Mouse (Mus musculus) hindbrain, embryonic 10.5 days (tissue): ENCODE data around the gene Ccdc6. TPM values are rescaled to one million over a fixed set of nuclear protein-coding genes. Genes with fewer than 3 reads are reported as not detected.
"Not testable (repeated sequence)": the region's sequence is repeated elsewhere in the genome, so short reads cannot be mapped to it uniquely, and the experiment has no call there.

Experiments
- DNase-seq: peaks from one replicate; pipeline ENCODE4 v3.0.0-alpha.2; 2017; ENCODE audit warnings: low spot score
- H3K27ac ChIP-seq: fragments of 300-500 bp; sonication (generic); 2 replicates; pipeline ENCODE4 v1.5.1; 2016; ENCODE audit warnings: mild to moderate bottlenecking, moderate library complexity
- H3K27me3 ChIP-seq: fragments of 300-500 bp; sonication (generic); 2 replicates; pipeline ENCODE4 v1.6.1; 2016; ENCODE audit warnings: mild to moderate bottlenecking; ENCODE audit not compliant: poor library complexity, insufficient read depth, severe bottlenecking
- H3K36me3 ChIP-seq: fragments of 300-500 bp; sonication (generic); 2 replicates; pipeline ENCODE4 v1.6.1; 2016; ENCODE audit warnings: mild to moderate bottlenecking, moderate library complexity
- H3K4me1 ChIP-seq: fragments of 300-500 bp; sonication (generic); replicated peaks from 2 replicates; pipeline ENCODE4 v1.6.1; 2016; ENCODE audit warnings: mild to moderate bottlenecking
- H3K4me3 ChIP-seq: fragments of 300-500 bp; sonication (generic); 2 replicates; pipeline ENCODE4 v1.5.1; 2016; ENCODE audit warnings: mild to moderate bottlenecking, moderate library complexity
- H3K9me3 ChIP-seq: fragments of 300-500 bp; sonication (generic); 2 replicates; pipeline ENCODE4 v1.6.1; 2016; ENCODE audit warnings: mild to moderate bottlenecking, moderate library complexity
- WGBS: fragments of 180-500 bp; shearing (Covaris S2); methylation state at CpG from one replicate; pipeline ENCODE4 v1.1.7; 2016; 5-methylcytosine and 5-hydroxymethylcytosine counted together
- polyA plus RNA-seq: library from polyadenylated mRNA; unstranded; fragments of >200 nt; fragmentation: Nextera tagmentation; extraction: Ambion mirVana; gene quantifications from 2 replicates; pipeline ENCODE4 v1.2.1, GENCODE M21; 2016

The Ccdc6 gene
- polyA plus RNA-seq, 1 experiment from 2014 or later, result 14.2 TPM

DNA sequence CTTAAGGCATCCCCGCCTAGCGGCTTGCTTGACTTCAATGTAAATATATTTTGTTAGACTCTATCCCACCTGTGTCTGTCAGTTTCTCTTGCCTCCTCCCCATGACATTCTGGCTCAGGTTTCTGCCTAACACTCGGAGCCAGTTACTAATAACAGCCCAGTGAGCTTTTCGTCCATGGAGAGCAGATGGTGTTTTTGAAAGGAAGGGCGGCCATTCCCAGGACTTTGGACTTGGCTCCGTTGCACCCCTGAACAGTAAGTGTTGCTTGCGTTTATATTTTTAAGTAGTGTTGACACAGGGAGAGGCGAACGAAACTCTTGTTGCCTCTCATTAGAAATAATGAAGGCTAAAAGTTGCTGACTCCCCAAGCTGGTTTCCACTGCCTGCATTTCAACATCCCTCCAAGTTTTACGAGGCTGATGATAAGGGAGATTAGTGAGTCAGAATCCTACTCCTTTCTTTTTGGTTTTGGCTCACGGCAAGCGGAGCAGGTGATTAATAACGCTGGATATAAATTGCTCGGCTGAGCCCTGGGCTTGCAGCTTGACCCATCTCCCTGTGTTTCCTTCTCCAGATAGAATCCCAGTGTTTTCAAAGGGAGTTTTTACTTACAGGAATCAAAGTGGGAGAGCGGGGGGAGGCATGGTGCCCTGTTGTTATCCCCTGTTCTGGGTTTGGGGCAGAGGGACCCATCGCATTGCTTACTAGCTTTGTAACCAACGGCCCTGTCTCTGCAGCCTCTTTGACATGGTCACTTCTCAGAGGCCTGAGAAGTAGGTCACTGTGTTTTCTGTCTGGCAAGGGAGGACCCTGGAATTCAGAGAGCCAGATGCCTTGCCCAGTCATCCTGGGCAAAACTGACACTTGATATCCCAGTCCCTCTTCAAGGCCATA lies 107.8 kb downstream of the Ccdc6 start, which contains the start of gene Mrln:
TSS of gene Mrln (plus strand) at position 160 of the 895 bp plus-strand sequence.
- Histone ChIP-seq H3K4me1 (peaks cover 6% of the 10 kb centered on the region), H3K27me3 (no peaks in the 10 kb centered on the region), H3K9me3 (no peaks in the 10 kb centered on the region), H3K36me3 (no peaks in the 10 kb centered on the region), H3K27ac (no peak within 1 kb of the TSS), H3K4me3 (no peak within 1 kb of the TSS)
- 77% methylated on average over 17 of the region's 17 CpGs for WGBS
- no peak for DNase-seq

GRCm38 (mm10) chr10:70211281-70211680 lies 114.4 kb downstream of the Ccdc6 start:
- 86% methylated on average over 9 of the region's 9 CpGs for WGBS
- H3K27me3 ChIP-seq, result no peaks in the 10 kb centered on the region
- H3K9me3 ChIP-seq, result no peaks in the 10 kb centered on the region
- H3K4me3 ChIP-seq, result no peak overlapping the region
- no peaks in the 10 kb centered on the region for H3K4me1 ChIP-seq
- no peaks in the 10 kb centered on the region for H3K36me3 ChIP-seq
- no peak overlapping the region for H3K27ac ChIP-seq
- DNase-seq, result no peak

DNA sequence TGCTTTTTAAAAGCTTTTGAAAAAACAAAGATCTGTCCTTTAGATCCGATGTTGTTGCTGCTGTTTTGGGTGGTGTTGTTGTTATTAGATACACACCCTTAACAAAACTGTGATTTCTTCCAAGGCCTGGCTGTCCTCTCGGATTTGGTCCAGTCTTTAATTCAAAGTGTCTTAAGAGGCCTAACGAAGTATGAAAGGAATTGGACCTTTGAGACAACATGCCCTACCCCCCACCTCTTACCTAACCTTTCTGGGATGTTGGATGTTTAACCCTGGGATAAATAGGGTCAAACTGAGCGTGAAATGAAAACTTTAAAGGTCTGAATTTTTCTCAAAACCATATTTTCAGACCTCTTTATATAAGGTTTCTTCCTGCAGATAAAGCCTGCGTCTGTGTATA lies 124.0 kb downstream of the Ccdc6 start:
- WGBS, result 65% methylated on average over 5 of the region's 5 CpGs
- H3K4me3 ChIP-seq, result no peak overlapping the region
- H3K9me3 ChIP-seq, result no peaks in the 10 kb centered on the region
- H3K27ac ChIP-seq, result no peak overlapping the region
- H3K4me1 ChIP-seq, result 0 out of 2 replicates have a peak, but pooled peaks cover 5% of the 10 kb centered on the region
- H3K27me3 ChIP-seq, result no peaks in the 10 kb centered on the region
- no peak for DNase-seq
- H3K36me3 ChIP-seq, result no peaks in the 10 kb centered on the region

DNA sequence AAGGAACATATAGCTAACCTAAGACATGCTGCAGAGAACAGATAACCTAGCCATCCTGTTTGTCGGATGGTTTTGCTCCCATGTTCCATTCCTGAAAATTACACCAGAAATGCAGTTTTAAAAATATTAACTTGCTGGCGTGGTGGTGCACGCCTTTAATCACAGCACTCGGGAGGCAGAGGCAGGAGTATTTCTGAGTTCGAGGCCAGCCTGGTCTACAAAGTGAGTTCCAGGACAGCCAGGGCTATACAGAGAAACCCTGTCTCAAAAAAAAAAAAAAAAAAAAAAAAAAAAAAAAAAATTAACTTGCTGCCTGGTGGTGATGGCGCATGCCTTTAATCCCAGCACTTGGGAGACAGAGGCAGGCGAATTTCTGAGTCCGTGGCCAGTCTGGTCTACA lies 125.3 kb downstream of the Ccdc6 start:
- not testable (repeated sequence) for DNase-seq, H3K9me3 ChIP-seq, H3K36me3 ChIP-seq, H3K27me3 ChIP-seq, H3K4me3 ChIP-seq, H3K27ac ChIP-seq, H3K4me1 ChIP-seq
- 93% methylated on average over 8 of the region's 8 CpGs for WGBS

- no peak overlapping the region for H3K27ac ChIP-seq
- DNase-seq, result no peak
- no peaks in the 10 kb centered on the region for H3K9me3 ChIP-seq
- no peaks in the 10 kb centered on the region for H3K27me3 ChIP-seq
- H3K4me3 ChIP-seq, result no peak overlapping the region
- 89% methylated on average over 6 of the region's 6 CpGs for WGBS
- H3K36me3 ChIP-seq, result no peaks in the 10 kb centered on the region
- H3K4me1 ChIP-seq, result 0 out of 2 replicates have a peak, but pooled peaks cover 5% of the 10 kb centered on the region
Observed at GRCm38 (mm10) chr10:70224571-70224970, 127.7 kb downstream of the Ccdc6 start.

DNA sequence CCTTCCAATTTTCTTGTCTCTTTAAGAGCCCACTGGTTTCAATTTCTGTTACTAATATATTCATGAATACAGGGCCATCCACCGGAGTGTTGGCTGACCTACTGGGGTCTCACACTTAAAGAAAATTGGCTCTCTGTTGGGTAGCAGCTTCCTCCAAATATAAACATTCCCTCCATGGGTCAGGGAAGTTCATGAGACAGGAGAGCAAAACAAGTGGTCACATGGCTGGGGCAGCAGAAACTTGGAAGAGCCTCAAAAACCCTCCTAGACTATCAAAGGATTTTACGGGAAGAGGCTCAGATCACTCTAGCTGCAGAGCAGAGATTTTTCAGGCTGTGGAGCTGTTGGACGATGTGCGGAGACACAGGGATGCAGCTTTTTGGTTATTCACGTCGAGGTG lies 128.8 kb downstream of the Ccdc6 start:
- no peak overlapping the region for H3K4me3 ChIP-seq
- 0 out of 2 replicates have a peak, but pooled peaks cover 5% of the 10 kb centered on the region for H3K4me1 ChIP-seq
- no peak for DNase-seq
- no peaks in the 10 kb centered on the region for H3K36me3 ChIP-seq
- 74% methylated on average over 6 of the region's 6 CpGs for WGBS
- no peaks in the 10 kb centered on the region for H3K27me3 ChIP-seq
- H3K27ac ChIP-seq, result no peak overlapping the region
- H3K9me3 ChIP-seq, result no peaks in the 10 kb centered on the region

GRCm38 (mm10) chr10:70226608-70227007 lies 129.7 kb downstream of the Ccdc6 start:
- 0 out of 2 replicates have a peak, but pooled peaks cover 5% of the 10 kb centered on the region for H3K4me1 ChIP-seq
- no peaks in the 10 kb centered on the region for H3K9me3 ChIP-seq
- H3K36me3 ChIP-seq, result no peaks in the 10 kb centered on the region
- H3K27me3 ChIP-seq, result no peaks in the 10 kb centered on the region
- DNase-seq, result no peak
- H3K4me3 ChIP-seq, result no peak overlapping the region
- H3K27ac ChIP-seq, result no peak overlapping the region

GRCm38 (mm10) chr10:70230352-70230751 lies 133.4 kb downstream of the Ccdc6 start:
- Histone ChIP-seq H3K27ac (no peak overlapping the region), H3K36me3 (no peaks in the 10 kb centered on the region), H3K9me3 (no peaks in the 10 kb centered on the region), H3K4me3 (no peak overlapping the region), H3K27me3 (no peaks in the 10 kb centered on the region), H3K4me1 (no peaks in the 10 kb centered on the region)
- DNase-seq, result no peak
- WGBS, result 85% methylated on average over 6 of the region's 6 CpGs

- no peak overlapping the region for H3K4me3 ChIP-seq
- H3K36me3 ChIP-seq, result no peaks in the 10 kb centered on the region
- H3K9me3 ChIP-seq, result no peaks in the 10 kb centered on the region
- WGBS, result 82% methylated on average over 2 of the region's 2 CpGs
- H3K4me1 ChIP-seq, result peaks cover 4% of the 10 kb centered on the region; the same call in 1 of the 2 replicates
- peaks cover 6% of the 10 kb centered on the region for H3K27me3 ChIP-seq
- no peak for DNase-seq
- no peak overlapping the region for H3K27ac ChIP-seq
Observed at GRCm38 (mm10) chr10:70237936-70238335, 141.0 kb downstream of the Ccdc6 start.

Other genes starting within 250 kb of the Ccdc6 start
- 0.71 and 1.2 TPM in 2 replicates for gene Mrln, start 107.5 kb downstream of the Ccdc6 start, polyA plus RNA-seq
- gene Slc16a9, start 148.0 kb downstream of the Ccdc6 start, polyA plus RNA-seq, result 0.40 and 0.58 TPM in 2 replicates